Mouse (Mus musculus) thymus, adult 2 months (tissue): ENCODE data around the gene Ncapd3.

Experiments
- CTCF ChIP-seq: fragments of 200-500 bp; IDR thresholded peaks from 2 replicates; pipeline ENCODE4 v1.5.1; 2012; ENCODE audit warnings: mild to moderate bottlenecking, control low read depth, low read length, moderate library complexity, borderline replicate concordance; ENCODE audit not compliant: control insufficient read depth, poor library complexity, insufficient read depth; ENCODE audit errors: extremely low read depth
- POLR2A ChIP-seq: fragments of 200-500 bp; IDR thresholded peaks from 2 replicates; pipeline ENCODE4 v1.6.1; 2012; ENCODE audit warnings: mild to moderate bottlenecking, low read length, control low read depth, moderate library complexity; ENCODE audit not compliant: control insufficient read depth, poor library complexity, insufficient read depth; ENCODE audit errors: extremely low read depth

- no peak for TF ChIP-seq CTCF
- TF ChIP-seq POLR2A, result no peak
Measured at GRCm38 (mm10) chr9:27075812-27076211, 45.8 kb downstream of the Ncapd3 start.
